Mouse (Mus musculus) cortical plate, adult 2 months (tissue): Measurements from ENCODE around the gene Dixdc1.
A peak's percentile ranks its signal among the peaks of the same experiment; 100 is the strongest.

Experiments
- CTCF ChIP-seq: fragments of 200-500 bp; IDR thresholded peaks from 2 replicates; pipeline ENCODE4 v1.5.1; 2011; ENCODE audit warnings: mild to moderate bottlenecking, control low read depth, low read length; ENCODE audit not compliant: insufficient read depth; ENCODE audit errors: extremely low read depth
- POLR2A ChIP-seq: fragments of 200-500 bp; IDR thresholded peaks from 2 replicates; pipeline ENCODE4 v1.6.1; 2011; ENCODE audit warnings: mild to moderate bottlenecking, low read length, control low read depth; ENCODE audit not compliant: insufficient read depth; ENCODE audit errors: extremely low read depth

DNA sequence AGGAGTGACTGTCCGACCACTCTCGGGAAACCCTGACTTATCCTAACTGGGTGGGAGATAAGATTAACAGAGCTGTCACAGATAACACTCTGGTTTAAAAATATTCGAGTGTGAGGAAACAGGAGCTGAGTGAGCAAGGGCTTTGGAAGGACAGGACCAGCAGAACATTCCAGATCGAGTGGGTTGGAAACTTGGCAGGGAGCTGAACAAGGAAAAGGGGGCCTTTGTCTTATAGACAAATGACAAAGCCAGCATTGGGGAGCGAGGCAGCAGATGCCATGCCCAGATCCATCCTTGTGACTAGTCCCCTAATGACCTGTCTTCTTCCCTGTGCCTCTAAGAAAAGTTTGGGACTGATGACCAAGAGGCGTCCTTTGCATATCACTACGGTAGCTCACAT lies 14.6 kb upstream of the Dixdc1 start:
- TF ChIP-seq CTCF (no peak), POLR2A (0 out of 2 replicates have a peak, but pooled peaks have one; percentile 34)
